Mouse (Mus musculus): ENCODE measurements around the gene Plxnb3.

DNA sequence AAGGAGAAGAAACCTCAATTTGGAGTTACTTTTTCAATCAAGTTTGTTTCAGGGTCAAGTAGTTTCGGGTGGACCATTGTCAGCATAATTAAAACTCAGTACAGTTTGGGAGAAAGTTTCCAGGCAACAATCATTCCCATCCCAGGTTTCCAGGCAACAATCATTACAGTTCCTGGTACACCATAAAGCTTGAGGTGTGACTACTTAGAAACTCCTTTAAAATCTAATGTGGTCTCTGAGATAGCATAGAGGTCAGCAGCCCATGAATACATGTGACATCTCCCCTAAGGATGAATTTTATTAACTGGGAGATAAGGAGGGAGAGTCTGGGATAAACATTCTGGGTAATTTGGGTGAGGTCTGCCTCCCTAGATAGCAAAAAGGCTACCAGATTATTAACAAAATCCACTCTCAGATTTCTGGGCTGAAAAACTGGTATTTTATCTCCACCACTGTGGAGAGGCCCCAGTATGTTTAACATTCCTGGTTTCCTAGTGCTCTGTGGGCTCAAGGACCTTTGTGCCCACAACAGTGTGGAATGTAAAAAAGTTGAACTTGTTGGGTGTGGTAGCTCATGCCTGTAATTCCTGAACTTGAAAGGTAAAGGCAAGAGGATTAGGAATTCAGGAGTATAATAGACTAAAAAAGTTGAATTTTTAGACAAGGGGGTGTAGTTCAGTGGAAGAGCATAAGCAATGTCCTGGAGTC, 12.0 kb upstream of the Plxnb3 start:
- TF ChIP-seq CTCF (IDR thresholded peaks at IDR 0.05; ENCODE audit: insufficient read depth, low read length) (no peak), POLR2A (IDR thresholded peaks at IDR 0.05; ENCODE audit: borderline replicate concordance, extremely low read depth, low read depth, low read length) (no peak)

All from lung, adult 2 months (tissue).